Mouse (Mus musculus) cortical plate, adult 2 months (tissue): ENCODE measurements at regions not wholly inside any gene's neighbourhood (a gene's known extent, or its start where the extent isn't known, plus 50 kb on each side); places are given as distances from the start of the nearest gene placed in this dataset.

Source experiments
- CTCF ChIP-seq: fragments of 200-500 bp; IDR thresholded peaks from 2 replicates; pipeline ENCODE4 v1.5.1; 2011; ENCODE audit warnings: mild to moderate bottlenecking, control low read depth, low read length; ENCODE audit not compliant: insufficient read depth; ENCODE audit errors: extremely low read depth
- POLR2A ChIP-seq: fragments of 200-500 bp; IDR thresholded peaks from 2 replicates; pipeline ENCODE4 v1.6.1; 2011; ENCODE audit warnings: mild to moderate bottlenecking, low read length, control low read depth; ENCODE audit not compliant: insufficient read depth; ENCODE audit errors: extremely low read depth

- TF ChIP-seq CTCF, result no peak
- no peak for TF ChIP-seq POLR2A
These were observed 297.0 kb downstream of the Pmp22 start for GRCm38 (mm10) chr11:63425741-63426140.
